Mouse (Mus musculus): Measurements from ENCODE around the gene Lrp5.

The Lrp5 gene

GRCm38 (mm10) chr19:3686215-3686894 lies at the start of gene Lrp5:
TSS of gene Lrp5 (minus strand) at chr19:3686564.
- peak; percentile 45 for DNase-seq

GRCm38 (mm10) chr19:3736001-3736400 lies 49.6 kb upstream of the Lrp5 start:
- no peak for DNase-seq

GRCm38 (mm10) chr19:3730781-3731646 lies 44.6 kb upstream of the Lrp5 start:
- no peak for DNase-seq

- no peak for DNase-seq
These were observed 42.5 kb upstream of the Lrp5 start for GRCm38 (mm10) chr19:3728901-3729300.

GRCm38 (mm10) chr19:3724779-3725178 lies 38.4 kb upstream of the Lrp5 start:
- DNase-seq: peak; percentile 60

- DNase-seq: peak; percentile 42
These were observed 37.5 kb upstream of the Lrp5 start for GRCm38 (mm10) chr19:3723904-3724303.

- no peak for DNase-seq
These were observed 36.8 kb upstream of the Lrp5 start for GRCm38 (mm10) chr19:3723170-3723569.

GRCm38 (mm10) chr19:3719362-3719891 lies 33.1 kb upstream of the Lrp5 start:
- peak; percentile 53 for DNase-seq

GRCm38 (mm10) chr19:3718481-3719361 lies 32.4 kb upstream of the Lrp5 start:
- DNase-seq: peak; percentile 71

GRCm38 (mm10) chr19:3714381-3714780 lies 28.0 kb upstream of the Lrp5 start:
- DNase-seq: no peak

GRCm38 (mm10) chr19:3710436-3710835 lies 24.1 kb upstream of the Lrp5 start:
- no peak for DNase-seq

- no peak for DNase-seq
These were observed 22.8 kb upstream of the Lrp5 start for GRCm38 (mm10) chr19:3709013-3709787.

- peak; percentile 98 for DNase-seq
These were observed 22.0 kb upstream of the Lrp5 start, which contains the start of gene 1810055G02Rik for GRCm38 (mm10) chr19:3708078-3709012. TSS of gene 1810055G02Rik (plus strand) at chr19:3708293.

GRCm38 (mm10) chr19:3707553-3707952 lies 21.2 kb upstream of the Lrp5 start:
- DNase-seq: peak; percentile 37

- no peak for DNase-seq
These were observed 19.9 kb upstream of the Lrp5 start for GRCm38 (mm10) chr19:3706258-3706657.

GRCm38 (mm10) chr19:3702460-3702859 lies 16.1 kb upstream of the Lrp5 start:
- no peak for DNase-seq

GRCm38 (mm10) chr19:3699508-3700438 lies 13.4 kb upstream of the Lrp5 start:
- DNase-seq: peak; percentile 68

GRCm38 (mm10) chr19:3698035-3698434 lies 11.7 kb upstream of the Lrp5 start:
- no peak for DNase-seq

GRCm38 (mm10) chr19:3695976-3696375 lies 9.6 kb upstream of the Lrp5 start:
- DNase-seq: no peak

GRCm38 (mm10) chr19:3695471-3695870 lies 9.1 kb upstream of the Lrp5 start:
- no peak for DNase-seq
